1 mouse cellular context compared by ENCODE assay signal in genomic region chr5:75579646-75580268, GRCm38 (mm10).
TF ChIP-seq lines count a peak whose summit lies in the region.

No protein-coding gene starts in this region.

TF ChIP-seq in MEL, 35 proteins besides CTCF, POLR2A, EP300 and RAD21 (continued from another document):
- TF ChIP-seq GATA1 (IDR thresholded peaks at IDR 0.05; ENCODE audit: low read depth, low read length) (peak; percentile 65), SIN3A (IDR thresholded peaks at IDR 0.05; ENCODE audit: low read length) (peak; percentile 69), MYB (IDR thresholded peaks at IDR 0.05; ENCODE audit: low read depth, low read length) (peak; percentile 67), ZC3H11A (IDR thresholded peaks at IDR 0.05; ENCODE audit: low read depth, low read length) (no peak), TBP (IDR thresholded peaks at IDR 0.05; ENCODE audit: low read depth, low read length) (0 out of 2 replicates have a peak, but pooled peaks have one; percentile 17)
TF ChIP-seq in MEL: peak in this region for 12.
